ENCODE assay signal across 30 mouse cellular contexts in genomic region chr14:26794431-26794830, GRCm38 (mm10).
DNase-seq lines count a peak whose midpoint lies in the region; ATAC-seq and TF ChIP-seq lines count a peak whose summit lies in the region.
"Had no signal": no experiment of that assay in that cellular context is flagged by ENCODE, and none has a peak within 500 bp of the region (broad histone marks: within the 10 kb centered on the region; RNA-seq: fewer than 3 reads in every experiment).

No protein-coding gene starts in this region.

- H3K36me3 ChIP-seq in CH12.LX (replicated peaks in 1 of 2; ENCODE audit: control insufficient read depth in 1 of 2, insufficient read depth in 1 of 2, low read length in 1 of 2): no peaks in the 10 kb centered on the region
- H3K36me3 ChIP-seq in forebrain, embryonic 14.5 days (ENCODE audit: control insufficient read depth, insufficient read depth, low read length): no peaks in the 10 kb centered on the region
- H3K36me3 ChIP-seq: embryonic facial prominence, embryonic 12.5 days; embryonic facial prominence, embryonic 15.5 days; forebrain, embryonic 12.5 days; heart, embryonic 12.5 days; heart, embryonic 15.5 days; hindbrain, embryonic 10.5 days; hindbrain, embryonic 13.5 days had no signal

- no peak for TF ChIP-seq POLR2A in CH12.LX (IDR thresholded peaks at IDR 0.05; ENCODE audit: low read depth, low read length)

- no peak overlapping the region for H3K27ac ChIP-seq in CH12.LX (ENCODE audit: insufficient read depth, low read depth)
- H3K27ac ChIP-seq in forebrain, embryonic 14.5 days (ENCODE audit: low read depth, low read length): no peak overlapping the region
- H3K27ac ChIP-seq: embryonic facial prominence, embryonic 12.5 days; embryonic facial prominence, embryonic 15.5 days; forebrain, embryonic 12.5 days; gastrocnemius, adult 2 months; heart, embryonic 15.5 days; hindbrain, embryonic 10.5 days; hindbrain, embryonic 13.5 days had no signal

- no peak for TF ChIP-seq EP300 in CH12.LX (IDR thresholded peaks at IDR 0.05; ENCODE audit: low read length)

- DNase-seq in CD4-positive helper T cell, adult 2 months (ENCODE audit: low read depth, low spot score): peak; percentile 21
- peak; percentile 6 for DNase-seq in CH12.LX (ENCODE audit: extremely low read depth)
- DNase-seq in induced T-regulatory cell, adult 2 months (ENCODE audit: low read depth): peak; percentile 37
- no peak for DNase-seq in frontal cortex, adult 2 months (ENCODE audit: extremely low spot score in 1 of 2, low spot score in 1 of 2)
- DNase-seq in forebrain, embryonic 14.5 days (ENCODE audit: low spot score): no peak
- DNase-seq: adrenal gland, adult 2 months; adrenal gland, postnatal 14 days; cerebellum, adult 11 months; cerebellum, adult 2 months; cerebellum, adult 9-11 months; cerebellum, postnatal 25 days; gastrocnemius, adult 2 months; gastrocnemius, postnatal 14 days; heart, adult 18-20 months; heart, postnatal 10 days; heart, postnatal 36 days; kidney, adult 8-10 months had no signal

- no peak overlapping the region for H3K4me3 ChIP-seq in CH12.LX (replicated peaks in 1 of 3; ENCODE audit: low read depth in 2 of 3, low read length in 2 of 3, poor library complexity in 1 of 3)
- H3K4me3 ChIP-seq in forebrain, embryonic 14.5 days (ENCODE audit: low read depth, low read length): no peak overlapping the region
- H3K4me3 ChIP-seq: embryonic facial prominence, embryonic 12.5 days; embryonic facial prominence, embryonic 15.5 days; erythroblast, embryonic 14.5 days; forebrain, embryonic 12.5 days; gastrocnemius, adult 2 months; heart, embryonic 12.5 days; heart, embryonic 15.5 days; hindbrain, embryonic 10.5 days; hindbrain, embryonic 13.5 days had no signal

- H3K4me1 ChIP-seq in CH12.LX (ENCODE audit: control insufficient read depth in 1 of 2, insufficient read depth in 2 of 2): peaks cover 0 to 8% of the 10 kb centered on the region in 2 experiments; a peak in 2 of 4 replicates
- H3K4me1 ChIP-seq in forebrain, embryonic 14.5 days (ENCODE audit: control insufficient read depth, insufficient read depth, low read length): no peaks in the 10 kb centered on the region
- H3K4me1 ChIP-seq: embryonic facial prominence, embryonic 12.5 days; embryonic facial prominence, embryonic 15.5 days; forebrain, embryonic 12.5 days; heart, embryonic 12.5 days; heart, embryonic 15.5 days; hindbrain, embryonic 10.5 days; hindbrain, embryonic 13.5 days had no signal

- no peaks in the 10 kb centered on the region for H3K9me3 ChIP-seq in CH12.LX (replicated peaks; ENCODE audit: low read length)
- no peaks in the 10 kb centered on the region for H3K9me3 ChIP-seq in forebrain, embryonic 14.5 days (replicated peaks; ENCODE audit: control insufficient read depth, low read length)
- H3K9me3 ChIP-seq: embryonic facial prominence, embryonic 12.5 days; embryonic facial prominence, embryonic 15.5 days; forebrain, embryonic 12.5 days; heart, embryonic 12.5 days; heart, embryonic 15.5 days; hindbrain, embryonic 10.5 days; hindbrain, embryonic 13.5 days had no signal

- no peak overlapping the region for H3K4me2 ChIP-seq in CH12.LX (ENCODE audit: insufficient read depth, low read depth, poor library complexity, severe bottlenecking)
- no peak overlapping the region for H3K4me2 ChIP-seq in forebrain, embryonic 14.5 days (ENCODE audit: low read length)
- H3K4me2 ChIP-seq: embryonic facial prominence, embryonic 12.5 days; embryonic facial prominence, embryonic 15.5 days; forebrain, embryonic 12.5 days; heart, embryonic 12.5 days; heart, embryonic 15.5 days; hindbrain, embryonic 13.5 days had no signal

- in situ Hi-C loops in CH12.LX (cut with MboI; ENCODE audit: low pct_ligation_motif_present, low pct_unique_long_range_greater_than_20kb, low sequenced_read_pairs): no loop called here

- no peaks in the 10 kb centered on the region for H3K27me3 ChIP-seq in CH12.LX (replicated peaks)
- no peaks in the 10 kb centered on the region for H3K27me3 ChIP-seq in forebrain, embryonic 14.5 days (replicated peaks; ENCODE audit: control insufficient read depth, insufficient read depth, low read length)
- H3K27me3 ChIP-seq: embryonic facial prominence, embryonic 12.5 days; embryonic facial prominence, embryonic 15.5 days; forebrain, embryonic 12.5 days; heart, embryonic 12.5 days; heart, embryonic 15.5 days; hindbrain, embryonic 13.5 days had no signal

- ATAC-seq in forebrain, embryonic 14.5 days: no peak
- ATAC-seq in erythroblast, adult 5-6 weeks (replicated peaks; ENCODE audit: low FRiP score, poor library complexity, severe bottlenecking): no peak
- ATAC-seq: forebrain, embryonic 16.5 days; hindbrain, embryonic 16.5 days; intestine, postnatal 0 days; Patski had no signal

- H3K79me2 ChIP-seq in CH12.LX (replicated peaks; ENCODE audit: control insufficient read depth, extremely low read depth, insufficient read depth, poor library complexity, severe bottlenecking): no peaks in the 10 kb centered on the region

- WGBS in forebrain, embryonic 14.5 days: 92% methylated on average over 2 of the region's 2 CpGs

- TF ChIP-seq CTCF in CH12.LX (conservative IDR thresholded peaks at IDR 0.05 in 1 of 2, IDR thresholded peaks at IDR 0.05 in 1 of 2; ENCODE audit: low read depth in 2 of 2, low read length in 2 of 2): no peak

- TF ChIP-seq RAD21 in CH12.LX (IDR thresholded peaks at IDR 0.05; ENCODE audit: low read depth, low read length): no peak

- dilution Hi-C loops in CH12.LX (cut with MboI; ENCODE audit: extremely low pct_ligation_motif_present, extremely low pct_unique_long_range_greater_than_20kb, low sequenced_read_pairs): no loop called here

- H3K9ac ChIP-seq in CH12.LX (ENCODE audit: insufficient read depth, low read depth): no peak overlapping the region
- H3K9ac ChIP-seq in forebrain, embryonic 14.5 days (ENCODE audit: low read length): no peak overlapping the region
- H3K9ac ChIP-seq: embryonic facial prominence, embryonic 12.5 days; embryonic facial prominence, embryonic 15.5 days; forebrain, embryonic 12.5 days; heart, embryonic 12.5 days; heart, embryonic 15.5 days; hindbrain, embryonic 13.5 days had no signal

TF ChIP-seq in CH12.LX, 34 proteins besides CTCF, POLR2A, EP300 and RAD21:
- TF ChIP-seq CHD2 (IDR thresholded peaks at IDR 0.05; ENCODE audit: low read length) (no peak), ETS1 (conservative IDR thresholded peaks at IDR 0.05; ENCODE audit: low read depth, low read length) (no peak), CHD1 (IDR thresholded peaks at IDR 0.05; ENCODE audit: low read depth, low read length) (no peak), MYC (IDR thresholded peaks at IDR 0.05; ENCODE audit: low read depth, low read length) (no peak)

Comparison
In these comparisons a context has a peak if more than half of its experiments do, and no peak if none do; other contexts are left out.
1. DNase-seq: peak in CD4-positive helper T cell, adult 2 months (single experiment), CH12.LX (single experiment) and induced T-regulatory cell, adult 2 months (single experiment); none in frontal cortex, adult 2 months (0 of 2) and forebrain, embryonic 14.5 days (single experiment).